ENCODE assay signal across 13 mouse cellular contexts in the genomic region with DNA sequence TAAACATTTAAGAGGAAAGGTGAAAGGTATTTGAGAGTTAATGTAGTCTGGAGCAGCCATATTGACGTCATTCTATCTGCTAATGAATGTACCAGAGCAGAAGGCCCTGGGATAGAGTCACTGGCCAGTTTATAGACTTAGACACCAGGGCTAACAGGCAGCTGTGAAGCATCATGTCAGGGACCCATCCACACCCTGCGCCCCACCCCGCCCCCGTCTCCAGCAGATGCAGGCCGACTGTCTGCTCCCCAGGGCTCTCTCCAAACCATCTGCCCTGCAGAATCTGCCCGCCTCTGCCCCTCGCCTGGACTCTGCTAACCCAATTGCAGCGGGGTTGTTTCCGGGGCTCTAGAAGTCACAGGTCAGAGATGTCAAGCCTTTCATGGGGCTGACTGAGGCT. TPM values are rescaled to one million over a fixed set of nuclear protein-coding genes. Genes with fewer than 3 reads are reported as not detected.
DNase-seq lines count a peak whose midpoint lies in the region; ATAC-seq lines count a peak whose summit lies in the region.
"Had no signal": no experiment of that assay in that cellular context is flagged by ENCODE, and none has a peak within 500 bp of the region (broad histone marks: within the 10 kb centered on the region; RNA-seq: fewer than 3 reads in every experiment).

No protein-coding gene starts in this region.

- WGBS in hindbrain, embryonic 11.5 days, result 36% methylated on average over 9 of the region's 9 CpGs
- 10% methylated on average over 6 of the region's 9 CpGs for WGBS in hindbrain, embryonic 16.5 days
- 38% methylated on average over 9 of the region's 9 CpGs for WGBS in midbrain, embryonic 12.5 days
- WGBS in midbrain, embryonic 16.5 days, result 45% methylated on average over 9 of the region's 9 CpGs
- WGBS in embryonic facial prominence, embryonic 10.5 days, result 50% methylated on average over 9 of the region's 9 CpGs
- WGBS in midbrain, embryonic 14.5 days, result 34% methylated on average over 9 of the region's 9 CpGs

- H3K4me1 ChIP-seq in hindbrain, embryonic 11.5 days (replicated peaks; ENCODE audit: control insufficient read depth, insufficient read depth, low read length), result no peaks in the 10 kb centered on the region; the same call in 1 of the 2 replicates
- peaks cover 3% of the 10 kb centered on the region for H3K4me1 ChIP-seq in hindbrain, embryonic 16.5 days (ENCODE audit: control insufficient read depth, insufficient read depth, low read depth, low read length)
- H3K4me1 ChIP-seq in midbrain, embryonic 12.5 days, result peaks cover 23% of the 10 kb centered on the region
- H3K4me1 ChIP-seq in midbrain, embryonic 16.5 days (ENCODE audit: control insufficient read depth, insufficient read depth, low read length), result 0 out of 2 replicates have a peak, but pooled peaks cover 2% of the 10 kb centered on the region
- peaks cover 30% of the 10 kb centered on the region for H3K4me1 ChIP-seq in embryonic facial prominence, embryonic 10.5 days
- peaks cover 12% of the 10 kb centered on the region; the same call in 1 of the 2 replicates for H3K4me1 ChIP-seq in midbrain, embryonic 14.5 days (ENCODE audit: control insufficient read depth, insufficient read depth, low read length)

- peak; percentile 53; the same call in 1 of the 2 replicates for ATAC-seq in hindbrain, embryonic 11.5 days (ENCODE audit: low FRiP score)
- ATAC-seq in hindbrain, embryonic 16.5 days, result no peak
- ATAC-seq in midbrain, embryonic 12.5 days (ENCODE audit: low FRiP score, low read depth), result 0 out of 2 replicates have a peak, but pooled peaks have one; percentile 23
- no peak for ATAC-seq in midbrain, embryonic 16.5 days
- no peak for ATAC-seq in midbrain, embryonic 14.5 days (ENCODE audit: low FRiP score, low TSS enrichment)
- ATAC-seq in granulocyte monocyte progenitor cell, adult 5-6 weeks (replicated peaks; ENCODE audit: poor library complexity, severe bottlenecking), result no peak
- ATAC-seq: activated CD4-positive, CD25-positive, alpha-beta regulatory T cell, adult 4 months had no signal

- H3K27ac ChIP-seq in hindbrain, embryonic 11.5 days (ENCODE audit: low read depth, low read length), result peak overlapping the region; percentile 48
- no peak overlapping the region for H3K27ac ChIP-seq in hindbrain, embryonic 16.5 days (ENCODE audit: low read depth, low read length)
- peak overlapping the region; percentile 65 for H3K27ac ChIP-seq in midbrain, embryonic 12.5 days (replicated peaks)
- H3K27ac ChIP-seq in midbrain, embryonic 16.5 days (ENCODE audit: low read length), result no peak overlapping the region
- peak overlapping the region; percentile 37 for H3K27ac ChIP-seq in embryonic facial prominence, embryonic 10.5 days (replicated peaks)
- 0 out of 2 replicates have a peak overlapping the region, but pooled peaks have one; percentile 26 for H3K27ac ChIP-seq in midbrain, embryonic 14.5 days (replicated peaks; ENCODE audit: low read depth, low read length)
- H3K27ac ChIP-seq: heart, embryonic 15.5 days; hindbrain, embryonic 15.5 days had no signal

- no peaks in the 10 kb centered on the region for H3K27me3 ChIP-seq in hindbrain, embryonic 11.5 days (ENCODE audit: control insufficient read depth, insufficient read depth, low read length)
- H3K27me3 ChIP-seq in hindbrain, embryonic 16.5 days (replicated peaks; ENCODE audit: control insufficient read depth, insufficient read depth, low read length), result no peaks in the 10 kb centered on the region
- no peaks in the 10 kb centered on the region for H3K27me3 ChIP-seq in midbrain, embryonic 12.5 days
- no peaks in the 10 kb centered on the region for H3K27me3 ChIP-seq in midbrain, embryonic 16.5 days (ENCODE audit: control insufficient read depth, insufficient read depth, low read depth, low read length)
- H3K27me3 ChIP-seq in embryonic facial prominence, embryonic 10.5 days (replicated peaks; ENCODE audit: low read depth, poor library complexity, severe bottlenecking), result no peaks in the 10 kb centered on the region
- no peaks in the 10 kb centered on the region for H3K27me3 ChIP-seq in midbrain, embryonic 14.5 days (ENCODE audit: control insufficient read depth, insufficient read depth, low read length)
- H3K27me3 ChIP-seq: hindbrain, embryonic 15.5 days had no signal

- no peaks in the 10 kb centered on the region for H3K36me3 ChIP-seq in hindbrain, embryonic 11.5 days (ENCODE audit: control insufficient read depth, insufficient read depth, low read length)
- no peaks in the 10 kb centered on the region for H3K36me3 ChIP-seq in hindbrain, embryonic 16.5 days (ENCODE audit: control insufficient read depth, insufficient read depth, low read length)
- H3K36me3 ChIP-seq in midbrain, embryonic 12.5 days, result no peaks in the 10 kb centered on the region
- H3K36me3 ChIP-seq in midbrain, embryonic 16.5 days (ENCODE audit: control insufficient read depth, insufficient read depth, low read length), result no peaks in the 10 kb centered on the region
- H3K36me3 ChIP-seq in embryonic facial prominence, embryonic 10.5 days (replicated peaks), result no peaks in the 10 kb centered on the region
- no peaks in the 10 kb centered on the region for H3K36me3 ChIP-seq in midbrain, embryonic 14.5 days (ENCODE audit: control insufficient read depth, insufficient read depth, low read length)
- H3K36me3 ChIP-seq: heart, embryonic 15.5 days; hindbrain, embryonic 15.5 days had no signal

- peak; percentile 45 for DNase-seq in hindbrain, embryonic 11.5 days (ENCODE audit: low spot score)
- no peak for DNase-seq in embryonic facial prominence, embryonic 10.5 days (ENCODE audit: low spot score)
- DNase-seq in midbrain, embryonic 14.5 days, result no peak
- DNase-seq in yolk sac, embryonic 10.5 days (ENCODE audit: low spot score), result no peak
- DNase-seq: cerebellum, adult 11 months; lung, adult 18-20 months had no signal

- H3K9me3 ChIP-seq in hindbrain, embryonic 11.5 days (ENCODE audit: control insufficient read depth, low read length), result no peaks in the 10 kb centered on the region
- no peaks in the 10 kb centered on the region for H3K9me3 ChIP-seq in hindbrain, embryonic 16.5 days (ENCODE audit: control insufficient read depth, low read length)
- H3K9me3 ChIP-seq in midbrain, embryonic 12.5 days, result no peaks in the 10 kb centered on the region
- H3K9me3 ChIP-seq in midbrain, embryonic 16.5 days (replicated peaks; ENCODE audit: control insufficient read depth, low read length, poor library complexity, severe bottlenecking), result no peaks in the 10 kb centered on the region
- H3K9me3 ChIP-seq in embryonic facial prominence, embryonic 10.5 days, result no peaks in the 10 kb centered on the region
- no peaks in the 10 kb centered on the region for H3K9me3 ChIP-seq in midbrain, embryonic 14.5 days (ENCODE audit: control insufficient read depth, low read length)
- H3K9me3 ChIP-seq: heart, embryonic 15.5 days; hindbrain, embryonic 15.5 days had no signal

- no peak overlapping the region for H3K4me2 ChIP-seq in hindbrain, embryonic 11.5 days (replicated peaks; ENCODE audit: low read depth, low read length)
- H3K4me2 ChIP-seq in hindbrain, embryonic 16.5 days (ENCODE audit: low read length), result no peak overlapping the region
- H3K4me2 ChIP-seq in midbrain, embryonic 12.5 days (replicated peaks), result no peak overlapping the region
- H3K4me2 ChIP-seq in midbrain, embryonic 16.5 days (ENCODE audit: low read length), result no peak overlapping the region
- no peak overlapping the region for H3K4me2 ChIP-seq in midbrain, embryonic 14.5 days (ENCODE audit: low read length)
- H3K4me2 ChIP-seq: heart, embryonic 15.5 days; hindbrain, embryonic 15.5 days had no signal

- H3K4me3 ChIP-seq in hindbrain, embryonic 11.5 days (ENCODE audit: low read depth, low read length), result no peak overlapping the region
- no peak overlapping the region for H3K4me3 ChIP-seq in hindbrain, embryonic 16.5 days (ENCODE audit: low read length)
- no peak overlapping the region for H3K4me3 ChIP-seq in midbrain, embryonic 12.5 days
- no peak overlapping the region for H3K4me3 ChIP-seq in midbrain, embryonic 16.5 days (ENCODE audit: low read depth, low read length)
- H3K4me3 ChIP-seq in embryonic facial prominence, embryonic 10.5 days, result no peak overlapping the region
- H3K4me3 ChIP-seq in midbrain, embryonic 14.5 days (replicated peaks; ENCODE audit: low read depth, low read length), result no peak overlapping the region
- H3K4me3 ChIP-seq: heart, embryonic 15.5 days; hindbrain, embryonic 15.5 days had no signal

- H3K9ac ChIP-seq in hindbrain, embryonic 11.5 days (ENCODE audit: low read depth, low read length), result no peak overlapping the region
- H3K9ac ChIP-seq in hindbrain, embryonic 16.5 days (ENCODE audit: low read depth, low read length), result no peak overlapping the region
- no peak overlapping the region for H3K9ac ChIP-seq in midbrain, embryonic 12.5 days (replicated peaks)
- H3K9ac ChIP-seq in midbrain, embryonic 16.5 days (ENCODE audit: low read depth, low read length), result no peak overlapping the region
- H3K9ac ChIP-seq in midbrain, embryonic 14.5 days (replicated peaks; ENCODE audit: low read length), result no peak overlapping the region
- H3K9ac ChIP-seq: heart, embryonic 15.5 days; hindbrain, embryonic 15.5 days had no signal

RNA-seq across cellular contexts. Expression of a gene that starts 23.0 kb away (rescaled TPM):
- polyA plus RNA-seq in hindbrain, embryonic 11.5 days (2014; fragmentation: Nextera tagmentation; extraction: Ambion mirVana), result 811 and 829 TPM in 2 replicates
- polyA plus RNA-seq in hindbrain, embryonic 16.5 days (2015; fragmentation: Nextera tagmentation; extraction: Ambion mirVana), result 1,192 and 1,343 TPM in 2 replicates
- polyA plus RNA-seq in midbrain, embryonic 12.5 days (2016; fragmentation: Nextera tagmentation; extraction: Ambion mirVana), result 768 and 803 TPM in 2 replicates
- 1,007 and 1,008 TPM in 2 replicates for polyA plus RNA-seq in midbrain, embryonic 16.5 days (2015; fragmentation: Nextera tagmentation; extraction: Ambion mirVana)
- polyA plus RNA-seq in embryonic facial prominence, embryonic 10.5 days (2016; fragmentation: Nextera tagmentation; extraction: Ambion mirVana), result 716 and 739 TPM in 2 replicates
- 938 and 1,310 TPM in 2 replicates for polyA plus RNA-seq in midbrain, embryonic 14.5 days (2014; fragmentation: Nextera tagmentation; extraction: Ambion mirVana)
- total RNA-seq in granulocyte monocyte progenitor cell, adult 5-6 weeks (2014; fragmentation: Nextera tagmentation), result 446 and 566 TPM in 2 replicates
- total RNA-seq in granulocyte monocyte progenitor cell, adult 5-6 weeks (2017), result 56.7 and 64.4 TPM in 2 replicates

RNA-seq across cellular contexts. Expression of a gene that starts 30.7 kb away (rescaled TPM):
- 56.8 and 60.0 TPM in 2 replicates for polyA plus RNA-seq in hindbrain, embryonic 11.5 days (2014; fragmentation: Nextera tagmentation; extraction: Ambion mirVana)
- 51.3 and 52.8 TPM in 2 replicates for polyA plus RNA-seq in hindbrain, embryonic 16.5 days (2015; fragmentation: Nextera tagmentation; extraction: Ambion mirVana)
- 50.8 and 57.3 TPM in 2 replicates for polyA plus RNA-seq in midbrain, embryonic 12.5 days (2016; fragmentation: Nextera tagmentation; extraction: Ambion mirVana)
- 47.9 and 52.6 TPM in 2 replicates for polyA plus RNA-seq in midbrain, embryonic 16.5 days (2015; fragmentation: Nextera tagmentation; extraction: Ambion mirVana)
- polyA plus RNA-seq in embryonic facial prominence, embryonic 10.5 days (2016; fragmentation: Nextera tagmentation; extraction: Ambion mirVana), result 54.2 and 55.7 TPM in 2 replicates
- polyA plus RNA-seq in midbrain, embryonic 14.5 days (2014; fragmentation: Nextera tagmentation; extraction: Ambion mirVana), result 48.4 and 50.1 TPM in 2 replicates
- total RNA-seq in granulocyte monocyte progenitor cell, adult 5-6 weeks (2014; fragmentation: Nextera tagmentation), result 33.7 and 37.2 TPM in 2 replicates
- total RNA-seq in granulocyte monocyte progenitor cell, adult 5-6 weeks (2017), result 15.6 and 24.0 TPM in 2 replicates

RNA-seq across cellular contexts. Expression of a gene that starts 30.8 kb away (rescaled TPM):
- 43.0 and 51.2 TPM in 2 replicates for polyA plus RNA-seq in hindbrain, embryonic 11.5 days (2014; fragmentation: Nextera tagmentation; extraction: Ambion mirVana)
- polyA plus RNA-seq in hindbrain, embryonic 16.5 days (2015; fragmentation: Nextera tagmentation; extraction: Ambion mirVana), result 32.3 and 45.5 TPM in 2 replicates
- polyA plus RNA-seq in midbrain, embryonic 12.5 days (2016; fragmentation: Nextera tagmentation; extraction: Ambion mirVana), result 39.7 and 43.6 TPM in 2 replicates
- 37.8 and 43.5 TPM in 2 replicates for polyA plus RNA-seq in midbrain, embryonic 16.5 days (2015; fragmentation: Nextera tagmentation; extraction: Ambion mirVana)
- 34.8 and 38.0 TPM in 2 replicates for polyA plus RNA-seq in embryonic facial prominence, embryonic 10.5 days (2016; fragmentation: Nextera tagmentation; extraction: Ambion mirVana)
- 38.2 and 43.4 TPM in 2 replicates for polyA plus RNA-seq in midbrain, embryonic 14.5 days (2014; fragmentation: Nextera tagmentation; extraction: Ambion mirVana)
- total RNA-seq in granulocyte monocyte progenitor cell, adult 5-6 weeks (2014; fragmentation: Nextera tagmentation), result 48.0 and 50.2 TPM in 2 replicates
- 12.1 and 15.3 TPM in 2 replicates for total RNA-seq in granulocyte monocyte progenitor cell, adult 5-6 weeks (2017)

RNA-seq across cellular contexts. Expression of a gene that starts 44.8 kb away (rescaled TPM):
- 305 and 320 TPM in 2 replicates for polyA plus RNA-seq in hindbrain, embryonic 11.5 days (2014; fragmentation: Nextera tagmentation; extraction: Ambion mirVana)
- 105 and 128 TPM in 2 replicates for polyA plus RNA-seq in hindbrain, embryonic 16.5 days (2015; fragmentation: Nextera tagmentation; extraction: Ambion mirVana)
- polyA plus RNA-seq in midbrain, embryonic 12.5 days (2016; fragmentation: Nextera tagmentation; extraction: Ambion mirVana), result 346 and 358 TPM in 2 replicates
- polyA plus RNA-seq in midbrain, embryonic 16.5 days (2015; fragmentation: Nextera tagmentation; extraction: Ambion mirVana), result 118 and 132 TPM in 2 replicates
- 391 and 411 TPM in 2 replicates for polyA plus RNA-seq in embryonic facial prominence, embryonic 10.5 days (2016; fragmentation: Nextera tagmentation; extraction: Ambion mirVana)
- polyA plus RNA-seq in midbrain, embryonic 14.5 days (2014; fragmentation: Nextera tagmentation; extraction: Ambion mirVana), result 132 and 150 TPM in 2 replicates
- 75.1 and 80.7 TPM in 2 replicates for total RNA-seq in granulocyte monocyte progenitor cell, adult 5-6 weeks (2014; fragmentation: Nextera tagmentation)
- total RNA-seq in granulocyte monocyte progenitor cell, adult 5-6 weeks (2017), result 75.0 and 91.4 TPM in 2 replicates

RNA-seq across cellular contexts. Expression of a gene that starts 57.7 kb away (rescaled TPM):
- 136 and 141 TPM in 2 replicates for polyA plus RNA-seq in hindbrain, embryonic 11.5 days (2014; fragmentation: Nextera tagmentation; extraction: Ambion mirVana)
- polyA plus RNA-seq in hindbrain, embryonic 16.5 days (2015; fragmentation: Nextera tagmentation; extraction: Ambion mirVana), result 23.0 and 44.5 TPM in 2 replicates
- 211 and 227 TPM in 2 replicates for polyA plus RNA-seq in midbrain, embryonic 12.5 days (2016; fragmentation: Nextera tagmentation; extraction: Ambion mirVana)
- 47.9 and 53.7 TPM in 2 replicates for polyA plus RNA-seq in midbrain, embryonic 16.5 days (2015; fragmentation: Nextera tagmentation; extraction: Ambion mirVana)
- polyA plus RNA-seq in embryonic facial prominence, embryonic 10.5 days (2016; fragmentation: Nextera tagmentation; extraction: Ambion mirVana), result 86.3 and 111 TPM in 2 replicates
- polyA plus RNA-seq in midbrain, embryonic 14.5 days (2014; fragmentation: Nextera tagmentation; extraction: Ambion mirVana), result 71.6 and 101 TPM in 2 replicates
- not detected in 2 replicates for total RNA-seq in granulocyte monocyte progenitor cell, adult 5-6 weeks (2014; fragmentation: Nextera tagmentation)
- not detected in 2 replicates for total RNA-seq in granulocyte monocyte progenitor cell, adult 5-6 weeks (2017)
- polyA plus RNA-seq: activated CD4-positive, CD25-positive, alpha-beta regulatory T cell, adult 4 months had no signal

Comparison
In these comparisons a context has a peak if more than half of its experiments do, and no peak if none do; other contexts are left out.
1. ATAC-seq: peak in hindbrain, embryonic 11.5 days (single experiment) and midbrain, embryonic 12.5 days (single experiment); none in hindbrain, embryonic 16.5 days (single experiment), midbrain, embryonic 16.5 days (single experiment), midbrain, embryonic 14.5 days (single experiment) and granulocyte monocyte progenitor cell, adult 5-6 weeks (single experiment).
2. H3K27ac ChIP-seq: peak in hindbrain, embryonic 11.5 days (single experiment), midbrain, embryonic 12.5 days (single experiment), embryonic facial prominence, embryonic 10.5 days (single experiment) and midbrain, embryonic 14.5 days (single experiment); none in hindbrain, embryonic 16.5 days (single experiment) and midbrain, embryonic 16.5 days (single experiment).